ENCODE assay signal across 7 mouse cellular contexts in the genomic region with DNA sequence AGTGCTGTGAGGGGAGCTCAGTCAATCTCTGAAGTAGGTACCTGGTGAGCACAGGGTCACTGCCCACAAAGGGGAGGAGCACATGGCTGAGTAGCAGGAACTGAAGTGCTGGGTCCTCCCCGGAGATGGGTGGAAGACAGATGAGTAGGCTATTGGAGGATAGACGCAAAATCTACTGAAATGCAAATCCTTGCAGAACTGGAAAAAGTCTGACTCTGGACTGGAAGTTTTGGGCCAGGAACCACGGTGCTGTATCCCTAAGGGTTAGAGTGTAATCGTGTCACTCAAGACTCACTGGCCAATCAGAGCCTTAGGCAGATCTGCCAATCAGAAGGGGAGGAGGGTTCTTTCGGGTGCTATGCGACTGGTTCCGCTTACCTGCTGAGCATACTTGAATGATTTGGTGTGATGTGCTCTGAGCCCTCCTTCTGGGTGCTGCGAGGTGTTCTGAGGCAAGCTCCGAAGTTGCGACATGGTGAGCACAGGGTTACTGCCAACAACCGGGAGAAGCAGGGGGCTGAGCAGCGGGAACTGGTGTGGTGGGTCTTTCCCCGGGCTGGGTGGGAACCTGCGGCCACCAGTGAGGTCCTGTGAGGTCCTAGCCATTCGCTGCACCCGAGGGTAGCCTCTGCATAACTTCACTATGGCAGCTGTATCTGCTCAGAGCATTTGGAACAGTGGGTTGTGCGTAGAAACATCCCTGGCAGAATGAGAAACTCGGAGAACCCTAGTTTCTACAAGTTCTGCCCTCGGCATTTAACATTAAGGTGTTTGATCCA.
DNase-seq lines count a peak whose midpoint lies in the region; ATAC-seq and TF ChIP-seq lines count a peak whose summit lies in the region.

No protein-coding gene starts in this region.

- peak overlapping the region; percentile 70 for H3K4me2 ChIP-seq in midbrain, embryonic 11.5 days

- H3K4me1 ChIP-seq in kidney, adult 2 months (ENCODE audit: control insufficient read depth, insufficient read depth, low read length), result no peaks in the 10 kb centered on the region
- peaks cover 11% of the 10 kb centered on the region; the same call in 1 of the 2 replicates for H3K4me1 ChIP-seq in limb, embryonic 10.5 days
- H3K4me1 ChIP-seq in midbrain, embryonic 11.5 days (ENCODE audit: control insufficient read depth, insufficient read depth, low read length), result peaks cover 5% of the 10 kb centered on the region; the same call in 1 of the 2 replicates

- H3K4me3 ChIP-seq in kidney, adult 2 months (ENCODE audit: insufficient read depth, low read depth, low read length), result peak overlapping the region; percentile 57
- H3K4me3 ChIP-seq in limb, embryonic 10.5 days, result peak overlapping the region; percentile 66
- H3K4me3 ChIP-seq in midbrain, embryonic 11.5 days (ENCODE audit: low read depth, low read length), result peak overlapping the region; percentile 57

- no peak for TF ChIP-seq POLR2A in kidney, adult 2 months (IDR thresholded peaks at IDR 0.05; ENCODE audit: low read depth, low read length)

- H3K36me3 ChIP-seq in kidney, adult 2 months (ENCODE audit: control insufficient read depth, insufficient read depth, low read length), result no peaks in the 10 kb centered on the region
- H3K36me3 ChIP-seq in limb, embryonic 10.5 days, result no peaks in the 10 kb centered on the region
- no peaks in the 10 kb centered on the region for H3K36me3 ChIP-seq in midbrain, embryonic 11.5 days (ENCODE audit: control insufficient read depth, insufficient read depth, low read length)

- TF ChIP-seq CTCF in kidney, adult 2 months (conservative IDR thresholded peaks at IDR 0.05; ENCODE audit: insufficient read depth, insufficient read length, low read depth, low read length), result no peak

- peak overlapping the region; percentile 58 for H3K9ac ChIP-seq in midbrain, embryonic 11.5 days (ENCODE audit: low read length)

- peak; percentile 96 for ATAC-seq in granulocyte monocyte progenitor cell, adult 5-6 weeks (replicated peaks; ENCODE audit: poor library complexity, severe bottlenecking)
- peak; percentile 100 for ATAC-seq in midbrain, embryonic 11.5 days (ENCODE audit: low FRiP score)

- no peaks in the 10 kb centered on the region for H3K9me3 ChIP-seq in limb, embryonic 10.5 days (replicated peaks)
- H3K9me3 ChIP-seq in midbrain, embryonic 11.5 days (ENCODE audit: control insufficient read depth, low read length), result no peaks in the 10 kb centered on the region

- H3K27ac ChIP-seq in kidney, adult 2 months (ENCODE audit: insufficient read depth, low read depth, low read length), result no peak overlapping the region
- H3K27ac ChIP-seq in limb, embryonic 10.5 days, result peak overlapping the region; percentile 74
- H3K27ac ChIP-seq in midbrain, embryonic 11.5 days (ENCODE audit: low read depth, low read length), result no peak overlapping the region

- WGBS in kidney, adult 2 months, result 5% methylated on average over 19 of the region's 19 CpGs
- WGBS in limb, embryonic 10.5 days, result 3% methylated on average over 19 of the region's 19 CpGs
- WGBS in midbrain, embryonic 11.5 days, result 2% methylated on average over 19 of the region's 19 CpGs

- H3K27me3 ChIP-seq in kidney, adult 2 months (replicated peaks; ENCODE audit: control insufficient read depth, insufficient read depth, low read length), result no peaks in the 10 kb centered on the region
- H3K27me3 ChIP-seq in limb, embryonic 10.5 days (ENCODE audit: low read depth, poor library complexity, severe bottlenecking), result no peaks in the 10 kb centered on the region
- H3K27me3 ChIP-seq in midbrain, embryonic 11.5 days (ENCODE audit: control insufficient read depth, insufficient read depth, low read length), result no peaks in the 10 kb centered on the region

- peak; percentile 51 to 53 for DNase-seq in adrenal gland, postnatal 36 days
- DNase-seq in embryo, embryonic 11 days, result peak; percentile 87
- peak; percentile 82 for DNase-seq in kidney, adult 2 months
- peak; percentile 76 for DNase-seq in limb, embryonic 10.5 days (ENCODE audit: low spot score)
- DNase-seq in midbrain, embryonic 11.5 days (ENCODE audit: low spot score, missing footprints), result peak; percentile 96
- DNase-seq in spleen, adult 12 weeks (ENCODE audit: low spot score), result peak; percentile 33

Comparison
In these comparisons a context has a peak if more than half of its experiments do, and no peak if none do; other contexts are left out.
1. DNase-seq: peak in every context shown above with its lines; median percentile 96 in midbrain, embryonic 11.5 days; 87 in embryo, embryonic 11 days; 82 in kidney, adult 2 months; 76 in limb, embryonic 10.5 days; 52 in adrenal gland, postnatal 36 days; 33 in spleen, adult 12 weeks.